Mouse (Mus musculus) thymus, adult 2 months (tissue): Measurements from ENCODE around the gene Zfp445.

ENCODE experiments used
- CTCF ChIP-seq: fragments of 200-500 bp; IDR thresholded peaks from 2 replicates; pipeline ENCODE4 v1.5.1; 2012; ENCODE audit warnings: mild to moderate bottlenecking, control low read depth, low read length, moderate library complexity, borderline replicate concordance; ENCODE audit not compliant: control insufficient read depth, poor library complexity, insufficient read depth; ENCODE audit errors: extremely low read depth
- POLR2A ChIP-seq: fragments of 200-500 bp; IDR thresholded peaks from 2 replicates; pipeline ENCODE4 v1.6.1; 2012; ENCODE audit warnings: mild to moderate bottlenecking, low read length, control low read depth, moderate library complexity; ENCODE audit not compliant: control insufficient read depth, poor library complexity, insufficient read depth; ENCODE audit errors: extremely low read depth

- TF ChIP-seq CTCF (no peak), POLR2A (no peak)
Observed at GRCm38 (mm10) chr9:122805845-122806341, 59.9 kb downstream of the Zfp445 start.
